Mouse (Mus musculus) kidney, adult 2 months (tissue): ENCODE measurements around the gene Coch.

Experiments
- CTCF ChIP-seq: fragments of 200-500 bp; conservative IDR thresholded peaks from 2 replicates; pipeline ENCODE4 v1.5.1; 2011; ENCODE audit warnings: low read depth, mild to moderate bottlenecking, control low read depth, low read length, moderate library complexity, mixed read lengths; ENCODE audit not compliant: insufficient read depth, insufficient read length
- POLR2A ChIP-seq: fragments of 200-500 bp; IDR thresholded peaks from one replicate; pipeline ENCODE4 v1.6.1; 2011; ENCODE audit warnings: low read depth, low read length, control low read depth

GRCm38 (mm10) chr12:51572651-51573050, 20.5 kb upstream of the Coch start:
- TF ChIP-seq POLR2A (no peak), CTCF (no peak)
